Mouse (Mus musculus): ENCODE measurements around the gene Vinac1.

Gene Vinac1

GRCm38 (mm10) chr2:129047811-129048210 lies at the start of gene Vinac1:
Gene Vinac1, minus strand, starts transcription at chr2:129048172.
- DNase-seq: no peak

DNA sequence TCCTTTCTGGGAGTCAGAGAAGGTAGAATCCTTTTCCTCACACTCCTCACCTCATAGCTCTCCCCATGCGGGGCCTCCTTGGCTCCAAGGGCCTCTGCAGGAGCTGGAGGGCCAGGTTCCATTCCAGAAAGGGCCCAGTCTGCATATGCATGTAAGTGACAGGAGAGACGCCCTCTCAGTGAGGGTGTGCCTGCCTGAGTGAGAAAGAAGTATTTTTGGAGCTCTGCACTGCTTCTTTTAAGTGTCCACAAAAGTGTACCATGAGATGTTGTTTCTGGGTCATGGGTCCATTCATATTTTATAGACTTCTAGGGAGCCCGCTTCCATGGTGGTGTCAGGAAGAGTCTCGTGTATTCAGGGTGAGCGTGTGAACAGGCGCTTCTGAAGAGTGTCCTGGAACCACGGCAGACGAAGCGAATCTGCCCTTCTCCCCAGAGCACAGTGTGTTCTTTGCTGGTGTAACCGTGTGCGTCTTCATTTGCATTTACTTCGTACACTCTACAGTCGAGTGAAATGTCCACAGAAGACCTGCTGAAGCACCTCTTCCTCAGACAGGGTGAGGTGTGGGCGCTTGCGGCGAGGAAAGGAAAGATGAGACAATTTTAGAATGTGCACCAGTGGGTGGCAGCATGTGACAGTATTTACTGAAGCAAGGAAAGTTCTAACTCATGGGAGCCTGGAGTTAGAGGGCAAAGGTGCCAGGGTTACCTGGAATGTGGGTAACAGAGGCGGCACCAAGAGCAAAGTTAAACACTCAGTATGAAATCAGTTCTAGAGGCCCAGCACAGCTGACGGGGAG lies 46.2 kb upstream of the Vinac1 start:
- peak; percentile 63 to 67 for DNase-seq

GRCm38 (mm10) chr2:129092810-129093209 lies 44.8 kb upstream of the Vinac1 start:
- DNase-seq: no peak

- no peak for DNase-seq
These were observed 42.4 kb upstream of the Vinac1 start for GRCm38 (mm10) chr2:129090370-129090769.

GRCm38 (mm10) chr2:129087520-129087919 lies 39.5 kb upstream of the Vinac1 start:
- DNase-seq: no peak

DNA sequence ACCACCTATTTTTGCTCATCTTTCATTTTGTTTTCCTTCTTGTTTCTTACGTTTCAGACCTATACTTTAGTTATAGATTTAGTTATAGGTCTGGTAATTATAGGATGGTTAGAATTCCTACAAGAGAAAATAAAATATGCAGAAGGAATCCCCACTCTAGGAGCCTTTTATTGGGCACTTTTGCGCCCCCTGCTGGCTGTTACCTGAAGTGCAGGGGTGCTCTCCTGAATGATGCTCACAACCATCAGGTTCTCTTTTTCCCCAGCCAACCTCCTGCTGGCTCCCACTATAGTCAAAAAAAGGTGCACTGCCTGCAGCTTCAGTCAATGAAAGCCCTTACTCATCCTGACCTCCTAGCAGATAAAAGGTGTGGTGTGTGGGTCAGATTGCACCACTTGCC lies 37.0 kb upstream of the Vinac1 start:
- DNase-seq: peak in 1 of 2 experiments; percentile 31

DNA sequence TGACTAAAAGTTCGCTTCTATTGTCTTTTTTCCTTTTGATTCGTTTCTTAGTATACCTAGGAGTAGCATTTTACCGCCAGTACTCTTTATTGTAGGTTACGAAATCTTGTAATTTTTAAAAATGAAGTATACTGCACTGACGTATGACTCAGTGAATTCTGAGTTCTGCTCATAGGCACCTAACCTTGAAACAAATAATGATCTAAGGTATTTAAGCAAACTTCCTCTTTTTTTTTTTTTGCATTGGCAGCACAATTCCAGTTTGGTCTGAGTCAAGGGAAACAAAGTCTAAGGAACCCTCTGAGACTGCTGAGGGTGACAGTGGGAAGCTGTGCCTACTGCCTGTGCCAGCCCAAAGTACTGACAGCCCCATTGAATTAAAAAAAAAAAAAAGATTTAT lies 35.5 kb upstream of the Vinac1 start:
- no peak for DNase-seq

GRCm38 (mm10) chr2:129081097-129081496 lies 33.1 kb upstream of the Vinac1 start:
- DNase-seq: no peak

DNA sequence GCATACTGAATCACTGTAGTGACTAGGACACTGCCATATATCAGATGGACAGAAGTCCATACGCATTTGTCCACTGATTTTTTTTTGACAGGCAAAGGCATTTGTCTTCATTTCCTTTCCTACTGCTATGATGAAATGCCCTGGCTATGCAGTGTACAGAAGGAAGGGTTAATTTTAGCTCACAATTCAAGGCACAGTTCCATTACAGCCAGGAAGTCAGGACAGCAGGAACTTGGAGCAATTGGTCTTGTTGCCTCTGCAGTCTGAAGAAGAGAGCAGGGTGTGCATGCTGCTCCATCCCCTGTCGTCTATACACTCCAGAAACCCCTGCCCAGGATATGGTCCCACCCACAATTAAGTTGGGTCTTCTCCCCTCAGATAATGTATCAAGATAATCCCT lies 31.2 kb upstream of the Vinac1 start:
- DNase-seq: no peak

- peak in 1 of 2 experiments; percentile 39 for DNase-seq
These were observed 30.3 kb upstream of the Vinac1 start for GRCm38 (mm10) chr2:129078313-129078712.

- no peak for DNase-seq
These were observed 22.3 kb upstream of the Vinac1 start for GRCm38 (mm10) chr2:129070296-129070695.

DNA sequence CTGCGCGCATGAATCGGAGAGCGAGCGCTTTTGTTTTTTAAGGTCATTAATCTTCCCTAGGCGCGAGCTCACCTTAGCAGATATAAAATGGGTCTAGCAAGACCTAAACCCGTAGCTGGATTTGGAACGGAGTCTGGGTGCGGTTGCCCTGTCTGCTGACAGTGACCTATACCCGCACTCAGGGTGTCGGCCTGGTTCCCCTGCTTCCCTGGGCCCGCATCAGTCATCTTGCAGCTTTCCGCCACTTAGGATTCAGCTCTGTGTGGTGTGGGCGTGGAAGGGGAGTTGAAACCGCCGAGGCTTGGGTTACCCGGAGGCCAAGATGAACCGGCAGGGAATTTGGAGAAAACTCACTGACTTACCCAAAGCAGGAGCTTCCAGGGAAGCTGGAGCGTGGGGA lies 18.4 kb upstream of the Vinac1 start:
- peak; percentile 17 to 41 for DNase-seq

DNA sequence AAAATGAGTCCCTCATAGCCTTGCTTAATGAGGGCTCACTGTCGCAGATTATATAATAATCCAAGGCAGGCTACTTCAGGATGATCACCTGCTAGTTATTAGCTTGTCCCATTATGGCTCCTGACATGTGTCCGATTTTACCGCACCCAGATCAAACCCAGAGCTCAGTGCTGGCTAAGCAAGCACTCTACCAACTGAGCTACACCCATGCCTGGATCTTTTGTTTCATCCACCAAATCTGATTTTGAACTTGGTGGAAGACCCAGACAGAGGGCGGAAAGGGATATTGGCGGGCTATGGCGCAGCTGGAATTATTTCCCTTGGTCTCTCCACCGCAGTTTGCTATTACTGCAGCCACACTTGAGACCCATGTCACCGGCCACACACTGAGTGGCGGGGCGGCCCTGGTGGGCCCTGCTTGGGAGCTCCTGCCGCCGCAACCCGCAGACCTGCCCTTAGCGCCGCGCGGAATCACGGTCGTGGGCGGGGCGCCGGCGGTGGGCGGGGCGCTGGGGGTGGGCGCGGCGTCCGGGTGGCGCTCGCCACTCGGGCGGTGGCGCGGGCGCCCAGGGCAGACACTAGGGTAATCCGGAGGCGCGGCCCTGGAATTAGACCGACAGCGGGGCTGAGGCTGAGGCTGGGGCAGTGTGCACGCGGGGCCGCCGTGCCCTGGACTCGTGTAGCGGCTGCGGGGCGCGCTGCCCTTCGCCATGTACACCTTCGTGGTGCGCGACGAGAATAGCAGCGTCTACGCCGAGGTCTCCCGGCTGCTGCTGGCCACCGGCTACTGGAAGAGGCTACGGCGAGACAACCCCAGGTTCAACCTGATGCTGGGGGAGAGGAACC lies 17.7 kb upstream of the Vinac1 start, which contains the start of gene Ttl:
Gene Ttl (plus strand): TSS at position 506 of the 846 bp plus-strand sequence.
- peak; percentile 73 to 76 for DNase-seq

DNA sequence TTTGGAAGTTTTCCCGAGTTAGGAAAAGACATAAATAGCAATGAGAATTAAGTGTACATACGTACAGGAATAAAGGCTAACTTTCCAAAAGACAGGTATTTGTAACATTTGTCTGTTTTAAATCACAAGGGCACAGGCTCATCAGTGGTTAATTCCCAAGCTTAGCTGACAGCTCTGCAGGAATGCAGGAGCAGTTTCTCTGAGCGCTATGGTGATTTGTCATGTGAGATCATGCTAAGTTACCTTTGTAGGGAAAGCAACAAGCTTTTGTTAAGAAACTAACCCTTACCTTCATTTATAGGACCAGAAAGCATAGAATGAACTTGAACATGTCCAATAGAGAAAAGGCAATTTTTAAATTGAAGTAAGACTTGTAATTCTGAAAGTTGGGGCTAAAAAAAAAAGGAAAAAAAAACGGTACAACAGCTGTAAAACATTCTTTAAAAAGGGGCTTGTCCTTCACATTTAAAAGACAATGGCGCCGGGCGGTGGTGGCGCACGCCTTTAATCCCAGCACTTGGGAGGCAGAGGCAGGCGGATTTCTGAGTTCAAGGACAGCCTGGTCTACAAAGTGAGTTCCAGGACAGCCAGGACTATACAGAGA lies 13.6 kb upstream of the Vinac1 start:
- no peak for DNase-seq

DNA sequence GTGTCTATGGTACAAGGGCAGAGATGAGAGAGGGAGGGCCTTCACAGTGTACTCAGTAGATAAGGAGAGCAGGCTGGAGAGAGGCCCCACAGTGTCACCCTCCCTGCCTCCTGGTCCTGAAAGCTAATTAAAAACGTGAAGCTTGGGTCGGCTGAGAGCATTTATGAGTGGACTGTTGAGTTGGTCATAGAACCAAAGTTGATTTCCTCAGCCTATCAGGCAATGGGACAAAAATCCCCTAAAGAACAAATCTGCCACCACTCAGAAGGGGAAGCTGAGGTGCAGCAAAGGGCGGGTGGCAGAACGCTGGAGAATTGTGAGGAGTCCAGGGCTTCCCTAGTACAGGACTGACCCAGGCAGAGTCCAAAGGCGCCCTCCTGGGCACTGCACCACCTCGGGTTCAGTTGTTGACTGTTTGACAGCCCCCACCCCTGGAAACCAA lies 10.0 kb upstream of the Vinac1 start:
- no peak for DNase-seq

DNA sequence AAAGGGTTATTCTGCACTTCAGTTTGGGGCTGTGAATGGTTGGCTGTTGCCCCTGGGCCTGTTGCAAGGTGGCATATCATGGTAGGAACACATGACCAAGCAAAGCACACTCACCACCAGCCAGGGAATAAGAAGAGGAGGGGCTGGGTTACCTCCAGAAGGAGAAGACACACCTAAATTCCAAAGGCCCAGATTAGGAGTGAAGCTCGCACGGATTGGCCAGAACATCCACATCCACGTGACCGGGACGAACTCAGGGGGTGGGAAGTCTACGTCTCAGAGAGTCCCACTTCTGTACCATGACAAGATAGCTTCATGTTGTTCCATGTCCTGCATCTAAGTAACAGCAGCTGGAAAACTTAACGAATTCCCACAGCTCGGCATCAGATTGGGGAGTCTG lies 9.3 kb upstream of the Vinac1 start:
- no peak for DNase-seq

- peak in 1 of 2 experiments; percentile 23 for DNase-seq
These were observed 8.6 kb upstream of the Vinac1 start for GRCm38 (mm10) chr2:129056597-129056996.

DNA sequence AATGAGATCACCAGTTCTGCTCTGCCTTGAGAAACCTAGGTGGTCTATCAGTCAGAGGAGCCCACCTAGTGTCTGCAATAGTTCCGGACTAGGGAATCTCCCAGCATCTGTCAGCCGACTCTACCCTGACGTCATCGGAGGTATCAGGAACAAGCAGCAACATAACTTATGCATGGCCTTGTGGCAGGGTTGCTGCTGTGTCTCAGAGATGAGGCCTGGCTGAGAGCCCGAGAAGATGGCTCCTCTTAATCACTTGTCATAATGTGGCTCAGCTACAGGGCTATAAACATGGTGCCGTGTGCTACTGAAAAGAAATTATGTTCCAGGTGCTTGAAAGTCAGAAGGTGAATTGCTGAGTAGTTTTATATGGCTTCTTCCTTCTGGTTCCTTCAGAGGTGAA lies 7.8 kb upstream of the Vinac1 start:
- no peak for DNase-seq

GRCm38 (mm10) chr2:129052451-129052983 lies 4.5 kb upstream of the Vinac1 start:
- DNase-seq: no peak

DNA sequence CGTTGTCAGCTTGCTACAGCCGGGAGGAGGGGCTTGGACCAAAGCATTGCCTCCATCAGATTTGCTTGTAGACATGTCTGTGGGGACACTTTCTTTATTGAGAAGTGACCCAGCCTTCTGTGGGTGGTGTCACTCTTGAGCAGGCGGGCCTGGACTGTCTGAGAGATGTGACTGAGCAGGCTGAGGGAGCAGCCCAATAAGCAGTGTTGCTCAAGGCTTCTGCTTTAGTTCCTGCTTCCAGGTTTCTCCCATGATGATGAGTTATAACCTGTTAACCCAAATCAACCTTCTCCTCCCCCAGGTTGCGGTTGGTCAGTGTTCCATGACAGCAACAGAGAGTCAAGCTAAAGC lies 1.2 kb downstream of the Vinac1 start:
- DNase-seq: no peak

GRCm38 (mm10) chr2:129046172-129046845 lies 1.7 kb downstream of the Vinac1 start:
- no peak for DNase-seq

- DNase-seq: no peak
These were observed 7.4 kb downstream of the Vinac1 start for GRCm38 (mm10) chr2:129040567-129040966.

Measured in kidney, adult 8-10 months (tissue).